Mouse (Mus musculus) E14TG2a.4 (cell line): ENCODE results near the gene Chrnb2.

Source experiments
- CTCF ChIP-seq: conservative IDR thresholded peaks from 2 replicates; pipeline ENCODE4 v1.5.1; 2014; ENCODE audit warnings: low read length
- NANOG ChIP-seq: IDR thresholded peaks from 2 replicates; pipeline ENCODE4 v1.6.1; 2014; ENCODE audit warnings: borderline replicate concordance, low read length, mixed read lengths

DNA sequence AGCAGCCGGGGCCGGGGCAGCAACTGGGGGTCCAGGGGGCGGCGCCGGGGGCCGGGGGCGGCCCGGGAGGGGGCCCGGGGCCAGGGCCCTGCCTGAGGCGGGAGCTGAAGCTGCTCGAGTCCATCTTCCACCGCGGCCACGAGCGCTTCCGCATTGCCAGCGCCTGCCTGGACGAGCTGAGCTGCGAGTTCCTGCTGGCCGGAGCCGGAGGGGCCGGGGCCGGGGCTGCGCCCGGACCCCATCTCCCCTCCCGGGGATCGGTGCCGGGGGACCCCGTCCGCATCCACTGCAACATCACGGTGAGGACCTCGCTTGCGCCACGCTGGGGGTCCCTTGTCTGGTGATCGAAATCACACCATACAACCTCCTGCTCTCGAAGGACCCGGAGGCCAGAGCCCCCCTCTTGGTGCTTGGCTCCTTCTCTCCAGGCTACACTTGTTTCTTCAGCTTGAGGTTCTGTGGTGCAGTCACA lies 9.3 kb upstream of the Chrnb2 start:
- no peak for TF ChIP-seq CTCF
- TF ChIP-seq NANOG, result no peak
